ENCODE assay signal across 8 mouse cellular contexts in genomic region chr3:154226100-154226752, GRCm38 (mm10).
DNase-seq lines count a peak whose midpoint lies in the region; ATAC-seq and TF ChIP-seq lines count a peak whose summit lies in the region.

No protein-coding gene starts in this region.

- in situ Hi-C loops in CH12.LX (cut with MboI; ENCODE audit: low pct_ligation_motif_present, low pct_unique_long_range_greater_than_20kb, low sequenced_read_pairs), result loop anchor here (5.0 kb wide), 1 partner anchor 264 kb away; no protein-coding TSS in a partner anchor

- peak; percentile 89 for DNase-seq in CH12.LX (ENCODE audit: extremely low read depth)
- DNase-seq in adrenal gland, postnatal 14 days, result peak; percentile 76
- peak; percentile 70 for DNase-seq in embryonic facial prominence, embryonic 10.5 days (ENCODE audit: low spot score)
- DNase-seq in kidney, postnatal 10 days, result peak; percentile 74
- peak; percentile 21 for DNase-seq in liver, adult 2 months (ENCODE audit: extremely low read depth, low read depth, low spot score)

- no peak overlapping the region for H3K9ac ChIP-seq in CH12.LX (ENCODE audit: insufficient read depth, low read depth)
- H3K9ac ChIP-seq in heart, embryonic 13.5 days, result 0 out of 2 replicates have a peak overlapping the region, but pooled peaks have one; percentile 15
- no peak overlapping the region for H3K9ac ChIP-seq in liver, adult 2 months (ENCODE audit: low read depth, low read length)
- no peak overlapping the region for H3K9ac ChIP-seq in neural tube, embryonic 13.5 days

- WGBS in embryonic facial prominence, embryonic 10.5 days, result 54% methylated on average over 10 of the region's 10 CpGs
- 43% methylated on average over 10 of the region's 10 CpGs for WGBS in heart, embryonic 13.5 days
- 52% methylated on average over 10 of the region's 10 CpGs for WGBS in liver, adult 2 months
- 53% methylated on average over 10 of the region's 10 CpGs for WGBS in neural tube, embryonic 13.5 days

- no peaks in the 10 kb centered on the region for H3K36me3 ChIP-seq in CH12.LX (replicated peaks in 1 of 2; ENCODE audit: control insufficient read depth in 1 of 2, insufficient read depth in 1 of 2, low read length in 1 of 2)
- H3K36me3 ChIP-seq in embryonic facial prominence, embryonic 10.5 days (replicated peaks), result no peaks in the 10 kb centered on the region
- no peaks in the 10 kb centered on the region for H3K36me3 ChIP-seq in heart, embryonic 13.5 days
- H3K36me3 ChIP-seq in liver, adult 2 months (ENCODE audit: control insufficient read depth, insufficient read depth, low read length), result no peaks in the 10 kb centered on the region
- H3K36me3 ChIP-seq in neural tube, embryonic 13.5 days, result no peaks in the 10 kb centered on the region

- H3K27me3 ChIP-seq in CH12.LX (replicated peaks), result no peaks in the 10 kb centered on the region
- no peaks in the 10 kb centered on the region for H3K27me3 ChIP-seq in embryonic facial prominence, embryonic 10.5 days (replicated peaks; ENCODE audit: low read depth, poor library complexity, severe bottlenecking)
- H3K27me3 ChIP-seq in heart, embryonic 13.5 days (replicated peaks), result no peaks in the 10 kb centered on the region
- no peaks in the 10 kb centered on the region for H3K27me3 ChIP-seq in liver, adult 2 months (ENCODE audit: control insufficient read depth, insufficient read depth, low read length)
- H3K27me3 ChIP-seq in neural tube, embryonic 13.5 days, result no peaks in the 10 kb centered on the region

- peaks cover 0 to 4% of the 10 kb centered on the region in 2 experiments; a peak in 2 of 4 replicates for H3K4me1 ChIP-seq in CH12.LX (ENCODE audit: control insufficient read depth in 1 of 2, insufficient read depth in 2 of 2)
- peaks cover 11% of the 10 kb centered on the region for H3K4me1 ChIP-seq in embryonic facial prominence, embryonic 10.5 days
- peaks cover 11% of the 10 kb centered on the region; the same call in 1 of the 2 replicates for H3K4me1 ChIP-seq in heart, embryonic 13.5 days
- H3K4me1 ChIP-seq in liver, adult 2 months (ENCODE audit: control insufficient read depth, insufficient read depth, low read length), result no peaks in the 10 kb centered on the region
- H3K4me1 ChIP-seq in neural tube, embryonic 13.5 days (replicated peaks), result no peaks in the 10 kb centered on the region; the same call in 1 of the 2 replicates

- no peak; the same call in 1 of the 2 replicates for ATAC-seq in heart, embryonic 13.5 days (ENCODE audit: extremely low read depth, insufficient number of reproducible peaks, low FRiP score, low TSS enrichment)
- peak; percentile 51; the same call in 1 of the 2 replicates for ATAC-seq in neural tube, embryonic 13.5 days (ENCODE audit: low read depth)
- ATAC-seq in inflammation-experienced regulatory T-cells, adult 6 months, result no peak

- TF ChIP-seq POLR2A in CH12.LX (IDR thresholded peaks at IDR 0.05; ENCODE audit: low read depth, low read length), result no peak
- no peak for TF ChIP-seq POLR2A in liver, adult 2 months (IDR thresholded peaks at IDR 0.05; ENCODE audit: extremely low read depth, insufficient read depth, low read length)

- no peak overlapping the region for H3K27ac ChIP-seq in CH12.LX (ENCODE audit: insufficient read depth, low read depth)
- no peak overlapping the region for H3K27ac ChIP-seq in embryonic facial prominence, embryonic 10.5 days (replicated peaks)
- no peak overlapping the region for H3K27ac ChIP-seq in heart, embryonic 13.5 days (replicated peaks)
- no peak overlapping the region for H3K27ac ChIP-seq in liver, adult 2 months (replicated peaks; ENCODE audit: insufficient read depth, low read depth, low read length)
- H3K27ac ChIP-seq in neural tube, embryonic 13.5 days (replicated peaks), result no peak overlapping the region

- no peaks in the 10 kb centered on the region for H3K79me2 ChIP-seq in CH12.LX (replicated peaks; ENCODE audit: control insufficient read depth, extremely low read depth, insufficient read depth, poor library complexity, severe bottlenecking)
- H3K79me2 ChIP-seq in liver, adult 2 months (ENCODE audit: control insufficient read depth, insufficient read depth, low read length), result no peaks in the 10 kb centered on the region

- peak; percentile 99 for TF ChIP-seq RAD21 in CH12.LX (IDR thresholded peaks at IDR 0.05; ENCODE audit: low read depth, low read length)

- no peak overlapping the region for H3K4me3 ChIP-seq in CH12.LX (replicated peaks in 1 of 3; ENCODE audit: low read depth in 2 of 3, low read length in 2 of 3, poor library complexity in 1 of 3)
- no peak overlapping the region for H3K4me3 ChIP-seq in embryonic facial prominence, embryonic 10.5 days
- H3K4me3 ChIP-seq in heart, embryonic 13.5 days, result no peak overlapping the region
- no peak overlapping the region for H3K4me3 ChIP-seq in liver, adult 2 months (ENCODE audit: insufficient read depth, low read depth, low read length)
- no peak overlapping the region for H3K4me3 ChIP-seq in neural tube, embryonic 13.5 days

- TF ChIP-seq EP300 in CH12.LX (IDR thresholded peaks at IDR 0.05; ENCODE audit: low read length), result no peak

- peak; percentile 93 to 97 for TF ChIP-seq CTCF in CH12.LX (conservative IDR thresholded peaks at IDR 0.05 in 1 of 2, IDR thresholded peaks at IDR 0.05 in 1 of 2; ENCODE audit: low read depth in 2 of 2, low read length in 2 of 2)
- peak; percentile 43 for TF ChIP-seq CTCF in liver, adult 2 months (IDR thresholded peaks at IDR 0.05; ENCODE audit: low read depth, low read length)

- dilution Hi-C loops in CH12.LX (cut with MboI; ENCODE audit: extremely low pct_ligation_motif_present, extremely low pct_unique_long_range_greater_than_20kb, low sequenced_read_pairs), result no loop called here

- no peaks in the 10 kb centered on the region for H3K9me3 ChIP-seq in CH12.LX (replicated peaks; ENCODE audit: low read length)
- H3K9me3 ChIP-seq in embryonic facial prominence, embryonic 10.5 days, result no peaks in the 10 kb centered on the region
- no peaks in the 10 kb centered on the region for H3K9me3 ChIP-seq in heart, embryonic 13.5 days
- no peaks in the 10 kb centered on the region for H3K9me3 ChIP-seq in neural tube, embryonic 13.5 days

- H3K4me2 ChIP-seq in CH12.LX (ENCODE audit: insufficient read depth, low read depth, poor library complexity, severe bottlenecking), result no peak overlapping the region
- no peak overlapping the region for H3K4me2 ChIP-seq in heart, embryonic 13.5 days
- H3K4me2 ChIP-seq in neural tube, embryonic 13.5 days, result no peak overlapping the region

TF ChIP-seq in CH12.LX, 34 proteins besides CTCF, POLR2A, EP300 and RAD21:
- no peak for TF ChIP-seq CHD2 (IDR thresholded peaks at IDR 0.05; ENCODE audit: low read length)
- TF ChIP-seq ZC3H11A (IDR thresholded peaks at IDR 0.05; ENCODE audit: low read depth, low read length), result peak; percentile 83
- peak; percentile 97 for TF ChIP-seq SMC3 (IDR thresholded peaks at IDR 0.05; ENCODE audit: low read depth, low read length)
- TF ChIP-seq ZKSCAN1 (IDR thresholded peaks at IDR 0.05; ENCODE audit: borderline replicate concordance, low read depth, low read length), result no peak

Comparison
In these comparisons a context has a peak if more than half of its experiments do, and no peak if none do; other contexts are left out.
1. DNase-seq: peak in every context shown above with its lines; median percentile 89 in CH12.LX; 76 in adrenal gland, postnatal 14 days; 74 in kidney, postnatal 10 days; 70 in embryonic facial prominence, embryonic 10.5 days; 21 in liver, adult 2 months.